ENCODE assay signal across 9 mouse cellular contexts in genomic region chr9:40834569-40834968, GRCm38 (mm10). TPM values are rescaled to one million over a fixed set of nuclear protein-coding genes. Genes with fewer than 3 reads are reported as not detected.
DNase-seq lines count a peak whose midpoint lies in the region; ATAC-seq lines count a peak whose summit lies in the region.
"Had no signal": no experiment of that assay in that cellular context is flagged by ENCODE, and none has a peak within 500 bp of the region (broad histone marks: within the 10 kb centered on the region; RNA-seq: fewer than 3 reads in every experiment).

No protein-coding gene starts in this region.

- H3K4me1 ChIP-seq in intestine, embryonic 14.5 days (replicated peaks; ENCODE audit: control insufficient read depth, insufficient read depth, low read length): no peaks in the 10 kb centered on the region
- no peaks in the 10 kb centered on the region for H3K4me1 ChIP-seq in intestine, embryonic 15.5 days (replicated peaks)
- H3K4me1 ChIP-seq in forebrain, embryonic 16.5 days (replicated peaks; ENCODE audit: control insufficient read depth, insufficient read depth, low read length): no peaks in the 10 kb centered on the region
- H3K4me1 ChIP-seq in hindbrain, embryonic 16.5 days (ENCODE audit: control insufficient read depth, insufficient read depth, low read depth, low read length): peaks cover 3% of the 10 kb centered on the region; the same call in 1 of the 2 replicates
- H3K4me1 ChIP-seq in limb, embryonic 11.5 days (ENCODE audit: control insufficient read depth, insufficient read depth, low read length): no peaks in the 10 kb centered on the region; the same call in 1 of the 2 replicates

- no peak overlapping the region for H3K9ac ChIP-seq in intestine, embryonic 14.5 days (ENCODE audit: low read length)
- H3K9ac ChIP-seq in intestine, embryonic 15.5 days: no peak overlapping the region
- H3K9ac ChIP-seq in forebrain, embryonic 16.5 days (replicated peaks; ENCODE audit: low read depth, low read length): no peak overlapping the region
- no peak overlapping the region for H3K9ac ChIP-seq in hindbrain, embryonic 16.5 days (ENCODE audit: low read depth, low read length)
- no peak overlapping the region for H3K9ac ChIP-seq in limb, embryonic 11.5 days (ENCODE audit: low read length)

- no peak overlapping the region for H3K4me3 ChIP-seq in intestine, embryonic 14.5 days (ENCODE audit: low read depth, low read length)
- no peak overlapping the region for H3K4me3 ChIP-seq in intestine, embryonic 15.5 days (replicated peaks)
- H3K4me3 ChIP-seq in forebrain, embryonic 16.5 days (replicated peaks; ENCODE audit: low read length): no peak overlapping the region
- no peak overlapping the region for H3K4me3 ChIP-seq in hindbrain, embryonic 16.5 days (ENCODE audit: low read length)
- no peak overlapping the region for H3K4me3 ChIP-seq in limb, embryonic 11.5 days (ENCODE audit: low read depth, low read length)

- WGBS in intestine, embryonic 14.5 days: 9% methylated on average over 12 of the region's 12 CpGs
- 7% methylated on average over 12 of the region's 12 CpGs for WGBS in intestine, embryonic 15.5 days
- 5% methylated on average over 12 of the region's 12 CpGs for WGBS in forebrain, embryonic 16.5 days
- 8% methylated on average over 12 of the region's 12 CpGs for WGBS in hindbrain, embryonic 16.5 days
- WGBS in limb, embryonic 11.5 days: 4% methylated on average over 12 of the region's 12 CpGs

- ATAC-seq in intestine, embryonic 14.5 days (replicated peaks; ENCODE audit: low FRiP score, low TSS enrichment, low read depth): no peak
- ATAC-seq in intestine, embryonic 15.5 days: no peak
- ATAC-seq in forebrain, embryonic 16.5 days: peak; percentile 49; the same call in 1 of the 2 replicates
- peak; percentile 34; the same call in 1 of the 2 replicates for ATAC-seq in hindbrain, embryonic 16.5 days
- ATAC-seq in limb, embryonic 11.5 days (ENCODE audit: insufficient number of reproducible peaks, low FRiP score, low TSS enrichment, low read depth): no peak

- DNase-seq in intestine, embryonic 14.5 days (ENCODE audit: low spot score): peak; percentile 92
- DNase-seq in c-Kit-positive CD71-negative TER-119-negative erythroid progenitor cells, embryonic 14.5 days (ENCODE audit: low read depth): peak; percentile 73
- DNase-seq in limb, embryonic 11.5 days (ENCODE audit: low spot score): peak; percentile 93
- DNase-seq in neural tube, embryonic 10.5 days (ENCODE audit: extremely low spot score, low spot score): peak; percentile 93
- peak; percentile 82 for DNase-seq in splenic B cell, adult 2 months (ENCODE audit: low read depth, low spot score)

- H3K4me2 ChIP-seq in intestine, embryonic 14.5 days (ENCODE audit: low read length): no peak overlapping the region
- H3K4me2 ChIP-seq in intestine, embryonic 15.5 days (replicated peaks): no peak overlapping the region
- H3K4me2 ChIP-seq in forebrain, embryonic 16.5 days (ENCODE audit: low read length): no peak overlapping the region
- H3K4me2 ChIP-seq in hindbrain, embryonic 16.5 days (ENCODE audit: low read length): peak overlapping the region; percentile 24; the same call in 1 of the 2 replicates
- no peak overlapping the region for H3K4me2 ChIP-seq in limb, embryonic 11.5 days (ENCODE audit: low read depth, severe bottlenecking)

- H3K9me3 ChIP-seq in intestine, embryonic 14.5 days (ENCODE audit: control insufficient read depth, low read length): no peaks in the 10 kb centered on the region
- no peaks in the 10 kb centered on the region for H3K9me3 ChIP-seq in intestine, embryonic 15.5 days
- no peaks in the 10 kb centered on the region for H3K9me3 ChIP-seq in forebrain, embryonic 16.5 days (ENCODE audit: control insufficient read depth, low read length)
- no peaks in the 10 kb centered on the region for H3K9me3 ChIP-seq in hindbrain, embryonic 16.5 days (ENCODE audit: control insufficient read depth, low read length)
- H3K9me3 ChIP-seq in limb, embryonic 11.5 days (ENCODE audit: control insufficient read depth, low read length): no peaks in the 10 kb centered on the region

- H3K27ac ChIP-seq in intestine, embryonic 14.5 days (ENCODE audit: low read depth): no peak overlapping the region
- H3K27ac ChIP-seq in intestine, embryonic 15.5 days: no peak overlapping the region
- no peak overlapping the region for H3K27ac ChIP-seq in forebrain, embryonic 16.5 days (ENCODE audit: low read length)
- H3K27ac ChIP-seq in hindbrain, embryonic 16.5 days (ENCODE audit: low read depth, low read length): no peak overlapping the region
- H3K27ac ChIP-seq in limb, embryonic 11.5 days (replicated peaks; ENCODE audit: low read depth, low read length): no peak overlapping the region

- H3K27me3 ChIP-seq in intestine, embryonic 14.5 days (replicated peaks; ENCODE audit: control insufficient read depth, insufficient read depth, low read length): no peaks in the 10 kb centered on the region
- no peaks in the 10 kb centered on the region for H3K27me3 ChIP-seq in intestine, embryonic 15.5 days (replicated peaks)
- peaks cover 3% of the 10 kb centered on the region; the same call in 1 of the 2 replicates for H3K27me3 ChIP-seq in forebrain, embryonic 16.5 days (replicated peaks; ENCODE audit: control insufficient read depth, insufficient read depth, low read length)
- H3K27me3 ChIP-seq in hindbrain, embryonic 16.5 days (replicated peaks; ENCODE audit: control insufficient read depth, insufficient read depth, low read length): no peaks in the 10 kb centered on the region
- no peaks in the 10 kb centered on the region for H3K27me3 ChIP-seq in limb, embryonic 11.5 days (ENCODE audit: control insufficient read depth, insufficient read depth, low read length)
- no peaks in the 10 kb centered on the region for H3K27me3 ChIP-seq in splenic B cell, adult 2 months (ENCODE audit: control insufficient read depth, insufficient read depth, low read length, poor library complexity, severe bottlenecking)

- H3K36me3 ChIP-seq in intestine, embryonic 14.5 days (ENCODE audit: control insufficient read depth, insufficient read depth, low read length): no peaks in the 10 kb centered on the region
- H3K36me3 ChIP-seq in intestine, embryonic 15.5 days: no peaks in the 10 kb centered on the region
- no peaks in the 10 kb centered on the region for H3K36me3 ChIP-seq in forebrain, embryonic 16.5 days (ENCODE audit: control insufficient read depth, insufficient read depth)
- H3K36me3 ChIP-seq in hindbrain, embryonic 16.5 days (ENCODE audit: control insufficient read depth, insufficient read depth, low read length): no peaks in the 10 kb centered on the region
- H3K36me3 ChIP-seq in limb, embryonic 11.5 days (ENCODE audit: control insufficient read depth, insufficient read depth, low read length): no peaks in the 10 kb centered on the region
- H3K36me3 ChIP-seq in splenic B cell, adult 2 months (ENCODE audit: control insufficient read depth, insufficient read depth, low read length, poor library complexity, severe bottlenecking): no peaks in the 10 kb centered on the region

RNA-seq across cellular contexts. Expression of gene Hspa8, which starts 33.8 kb away (rescaled TPM):
- 2,647 and 2,698 TPM in 2 replicates for polyA plus RNA-seq in intestine, embryonic 14.5 days (2014; fragmentation: Nextera tagmentation; extraction: Ambion mirVana)
- 2,425 and 2,606 TPM in 2 replicates for polyA plus RNA-seq in intestine, embryonic 15.5 days (2015; fragmentation: Nextera tagmentation; extraction: Ambion mirVana)
- 3,453 and 3,528 TPM in 2 replicates for polyA plus RNA-seq in forebrain, embryonic 16.5 days (2015; fragmentation: Nextera tagmentation; extraction: Ambion mirVana)
- polyA plus RNA-seq in hindbrain, embryonic 16.5 days (2015; fragmentation: Nextera tagmentation; extraction: Ambion mirVana): 3,309 and 3,384 TPM in 2 replicates
- 3,724 and 3,791 TPM in 2 replicates for polyA plus RNA-seq in limb, embryonic 11.5 days (2014; fragmentation: Nextera tagmentation; extraction: Ambion mirVana)

RNA-seq across cellular contexts. Expression of gene Bsx, which starts 39.4 kb away (rescaled TPM):
- polyA plus RNA-seq in intestine, embryonic 14.5 days (2014; fragmentation: Nextera tagmentation; extraction: Ambion mirVana): not detected in 2 replicates
- polyA plus RNA-seq in intestine, embryonic 15.5 days (2015; fragmentation: Nextera tagmentation; extraction: Ambion mirVana): not detected in 2 replicates
- 0.29 and 0.61 TPM in 2 replicates for polyA plus RNA-seq in forebrain, embryonic 16.5 days (2015; fragmentation: Nextera tagmentation; extraction: Ambion mirVana)
- polyA plus RNA-seq in hindbrain, embryonic 16.5 days (2015; fragmentation: Nextera tagmentation; extraction: Ambion mirVana): not detected in 2 replicates
- not detected in 2 replicates for polyA plus RNA-seq in limb, embryonic 11.5 days (2014; fragmentation: Nextera tagmentation; extraction: Ambion mirVana)
- polyA plus RNA-seq: stomach, embryonic 16.5 days had no signal

Comparison
In these comparisons a context has a peak if more than half of its experiments do, and no peak if none do; other contexts are left out.
1. ATAC-seq: peak in forebrain, embryonic 16.5 days (single experiment) and hindbrain, embryonic 16.5 days (single experiment); none in intestine, embryonic 14.5 days (single experiment), intestine, embryonic 15.5 days (single experiment) and limb, embryonic 11.5 days (single experiment).
2. Peak in every context shown above with its lines, with median percentiles within 50 percentile points of each other: DNase-seq.